Mouse (Mus musculus): ENCODE data around the gene Arhgap40. TPM values are rescaled to one million over a fixed set of nuclear protein-coding genes. Genes with fewer than 3 reads are reported as not detected.

Gene Arhgap40
- polyA plus RNA-seq, 1 experiment: not detected

GRCm38 (mm10) chr2:158513821-158514336 lies 1.3 kb downstream of the Arhgap40 start:
- Histone ChIP-seq H3K4me1 (ENCODE audit: control insufficient read depth, insufficient read depth, low read length) (no peaks in the 10 kb centered on the region), H3K27ac (ENCODE audit: insufficient read depth, low read depth, low read length) (no peak overlapping the region), H3K4me3 (ENCODE audit: insufficient read depth, low read length) (no peak overlapping the region)
- TF ChIP-seq CTCF (IDR thresholded peaks at IDR 0.05; ENCODE audit: low read depth, low read length) (no peak), POLR2A (IDR thresholded peaks at IDR 0.05; ENCODE audit: borderline replicate concordance, low read depth, low read length) (no peak)

- H3K4me1 ChIP-seq (ENCODE audit: control insufficient read depth, insufficient read depth, low read length): no peaks in the 10 kb centered on the region
- no peak overlapping the region for H3K4me3 ChIP-seq (ENCODE audit: insufficient read depth, low read length)
- TF ChIP-seq POLR2A (IDR thresholded peaks at IDR 0.05; ENCODE audit: borderline replicate concordance, low read depth, low read length) (no peak), CTCF (IDR thresholded peaks at IDR 0.05; ENCODE audit: low read depth, low read length) (no peak)
- H3K27ac ChIP-seq (ENCODE audit: insufficient read depth, low read depth, low read length): no peak overlapping the region
Measured at GRCm38 (mm10) chr2:158518583-158518982, 6.0 kb downstream of the Arhgap40 start.

- Histone ChIP-seq H3K4me1 (ENCODE audit: control insufficient read depth, insufficient read depth, low read length) (no peaks in the 10 kb centered on the region), H3K27ac (ENCODE audit: insufficient read depth, low read depth, low read length) (no peak overlapping the region), H3K4me3 (ENCODE audit: insufficient read depth, low read length) (no peak overlapping the region)
- TF ChIP-seq CTCF (IDR thresholded peaks at IDR 0.05; ENCODE audit: low read depth, low read length) (no peak), POLR2A (IDR thresholded peaks at IDR 0.05; ENCODE audit: borderline replicate concordance, low read depth, low read length) (no peak)
Measured at GRCm38 (mm10) chr2:158519071-158519470, 6.5 kb downstream of the Arhgap40 start.

GRCm38 (mm10) chr2:158519800-158520199 lies 7.2 kb downstream of the Arhgap40 start:
- TF ChIP-seq CTCF (IDR thresholded peaks at IDR 0.05; ENCODE audit: low read depth, low read length) (no peak), POLR2A (IDR thresholded peaks at IDR 0.05; ENCODE audit: borderline replicate concordance, low read depth, low read length) (no peak)
- Histone ChIP-seq H3K4me3 (ENCODE audit: insufficient read depth, low read length) (no peak overlapping the region), H3K27ac (ENCODE audit: insufficient read depth, low read depth, low read length) (no peak overlapping the region), H3K4me1 (ENCODE audit: control insufficient read depth, insufficient read depth, low read length) (no peaks in the 10 kb centered on the region)

- H3K27ac ChIP-seq (ENCODE audit: insufficient read depth, low read depth, low read length): no peak overlapping the region
- no peak overlapping the region for H3K4me3 ChIP-seq (ENCODE audit: insufficient read depth, low read length)
- H3K4me1 ChIP-seq (ENCODE audit: control insufficient read depth, insufficient read depth, low read length): no peaks in the 10 kb centered on the region
- TF ChIP-seq CTCF (IDR thresholded peaks at IDR 0.05; ENCODE audit: low read depth, low read length) (no peak), POLR2A (IDR thresholded peaks at IDR 0.05; ENCODE audit: borderline replicate concordance, low read depth, low read length) (no peak)
Measured at GRCm38 (mm10) chr2:158523060-158523459, 10.5 kb downstream of the Arhgap40 start.

GRCm38 (mm10) chr2:158524129-158524860 lies 11.7 kb downstream of the Arhgap40 start:
- no peak for TF ChIP-seq POLR2A (IDR thresholded peaks at IDR 0.05; ENCODE audit: borderline replicate concordance, low read depth, low read length)

GRCm38 (mm10) chr2:158534090-158534489 lies 21.5 kb downstream of the Arhgap40 start:
- TF ChIP-seq CTCF (IDR thresholded peaks at IDR 0.05; ENCODE audit: low read depth, low read length): peak; percentile 55
- TF ChIP-seq POLR2A (IDR thresholded peaks at IDR 0.05; ENCODE audit: borderline replicate concordance, low read depth, low read length): no peak
- Histone ChIP-seq H3K4me3 (ENCODE audit: insufficient read depth, low read length) (no peak overlapping the region), H3K27ac (ENCODE audit: insufficient read depth, low read depth, low read length) (no peak overlapping the region), H3K4me1 (ENCODE audit: control insufficient read depth, insufficient read depth, low read length) (no peaks in the 10 kb centered on the region)

More at GRCm38 (mm10) chr2:158524129-158524860, 11.7 kb downstream of the Arhgap40 start:
- no peak overlapping the region for H3K27ac ChIP-seq (ENCODE audit: insufficient read depth, low read depth, low read length)
- no peaks in the 10 kb centered on the region for H3K4me1 ChIP-seq (ENCODE audit: control insufficient read depth, insufficient read depth, low read length)
- H3K4me3 ChIP-seq (ENCODE audit: insufficient read depth, low read length): no peak overlapping the region

- no peaks in the 10 kb centered on the region for H3K4me1 ChIP-seq (ENCODE audit: control insufficient read depth, insufficient read depth, low read length)
- H3K27ac ChIP-seq (ENCODE audit: insufficient read depth, low read depth, low read length): no peak overlapping the region
- no peak overlapping the region for H3K4me3 ChIP-seq (ENCODE audit: insufficient read depth, low read length)
- TF ChIP-seq POLR2A (IDR thresholded peaks at IDR 0.05; ENCODE audit: borderline replicate concordance, low read depth, low read length) (no peak), CTCF (IDR thresholded peaks at IDR 0.05; ENCODE audit: low read depth, low read length) (no peak)
Measured at GRCm38 (mm10) chr2:158534559-158534958, 22.0 kb downstream of the Arhgap40 start.

- Histone ChIP-seq H3K27ac (ENCODE audit: insufficient read depth, low read depth, low read length) (no peak overlapping the region), H3K4me1 (ENCODE audit: control insufficient read depth, insufficient read depth, low read length) (no peaks in the 10 kb centered on the region), H3K4me3 (ENCODE audit: insufficient read depth, low read length) (no peak overlapping the region)
- TF ChIP-seq POLR2A (IDR thresholded peaks at IDR 0.05; ENCODE audit: borderline replicate concordance, low read depth, low read length) (no peak), CTCF (IDR thresholded peaks at IDR 0.05; ENCODE audit: low read depth, low read length) (no peak)
Measured at GRCm38 (mm10) chr2:158539433-158540305, 27.1 kb downstream of the Arhgap40 start.

GRCm38 (mm10) chr2:158541286-158541685 lies 28.7 kb downstream of the Arhgap40 start:
- Histone ChIP-seq H3K4me3 (ENCODE audit: insufficient read depth, low read length) (no peak overlapping the region), H3K4me1 (ENCODE audit: control insufficient read depth, insufficient read depth, low read length) (no peaks in the 10 kb centered on the region), H3K27ac (ENCODE audit: insufficient read depth, low read depth, low read length) (no peak overlapping the region)
- TF ChIP-seq CTCF (IDR thresholded peaks at IDR 0.05; ENCODE audit: low read depth, low read length): no peak
- no peak for TF ChIP-seq POLR2A (IDR thresholded peaks at IDR 0.05; ENCODE audit: borderline replicate concordance, low read depth, low read length)

Measured in bone marrow macrophage, adult 2 months (primary cell).